Mouse (Mus musculus) MEL (cell line): Measurements from ENCODE around the gene Strbp. TPM values are rescaled to one million over a fixed set of nuclear protein-coding genes. Genes with fewer than 3 reads are reported as not detected.

Experiments
- DNase-seq: peaks from one replicate; pipeline ENCODE4 v3.0.0; 2011; ENCODE audit warnings: low read depth, low spot score
- H3K27ac ChIP-seq: 2 replicates; pipeline ENCODE4 v1.5.1; 2012; ENCODE audit warnings: low read depth, mild to moderate bottlenecking, control low read depth, low read length, moderate library complexity; ENCODE audit not compliant: control insufficient read depth
- H3K27me3 ChIP-seq, 2 experiments: fragments of 150-350 bp in 1 of 2; sonication (generic) in 1 of 2; 2 replicates each; pipeline ENCODE4 v1.6.1; 2012; ENCODE audit warnings: low read length in 2 of 2, mild to moderate bottlenecking in 2 of 2, improper control_type of control experiment in 1 of 2, moderate library complexity in 1 of 2; ENCODE audit not compliant: insufficient read depth in 2 of 2, control insufficient read depth in 1 of 2
- H3K36me3 ChIP-seq, 2 experiments: 2 replicates each; pipeline ENCODE4 v1.6.1; 2012 to 2014; ENCODE audit warnings: low read length in 2 of 2, improper control_type of control experiment in 1 of 2, inconsistent platforms in 1 of 2, mild to moderate bottlenecking in 1 of 2; ENCODE audit not compliant: insufficient read depth in 2 of 2, control insufficient read depth in 1 of 2
- H3K4me1 ChIP-seq, 2 experiments: fragments of 150-350 bp in 1 of 2; sonication (generic) in 1 of 2; 2 replicates each; pipeline ENCODE4 v1.6.1; 2012; ENCODE audit warnings: low read length in 2 of 2, improper control_type of control experiment in 1 of 2, mild to moderate bottlenecking in 1 of 2; ENCODE audit not compliant: insufficient read depth in 2 of 2, control insufficient read depth in 1 of 2
- H3K4me3 ChIP-seq, 2 experiments: fragments of 150-350 bp in 1 of 2; sonication (generic) in 1 of 2; 2 replicates each; pipeline ENCODE4 v1.5.1; 2012; ENCODE audit warnings: low read depth in 2 of 2, low read length in 2 of 2, mild to moderate bottlenecking in 2 of 2, moderate library complexity in 2 of 2, control low read depth in 1 of 2, improper control_type of control experiment in 1 of 2; ENCODE audit not compliant: control insufficient read depth in 1 of 2, insufficient read depth in 1 of 2
- H3K79me2 ChIP-seq: 2 replicates; pipeline ENCODE4 v1.6.1; 2012; ENCODE audit warnings: mild to moderate bottlenecking, low read length, moderate library complexity; ENCODE audit not compliant: control insufficient read depth, poor library complexity, insufficient read depth
- H3K9ac ChIP-seq: 2 replicates; pipeline ENCODE4 v1.6.1; 2012; ENCODE audit warnings: low read depth, mild to moderate bottlenecking, control low read depth, low read length, moderate library complexity; ENCODE audit not compliant: control insufficient read depth, poor library complexity, severe bottlenecking
- H3K9me3 ChIP-seq: fragments of 150-350 bp; sonication (generic); replicated peaks from 2 replicates; pipeline ENCODE4 v1.6.1; 2012; ENCODE audit warnings: mild to moderate bottlenecking, low read length, improper control_type of control experiment, moderate library complexity; ENCODE audit not compliant: insufficient read depth
- CTCF ChIP-seq, 3 experiments: IDR thresholded peaks in 2 of 3; conservative IDR thresholded peaks in 1 of 3; 2 replicates each; pipeline ENCODE4 v1.5.1; 2011 to 2012; ENCODE audit warnings: low read length in 3 of 3, low read depth in 2 of 3, mild to moderate bottlenecking in 2 of 3, improper control_type of control experiment in 1 of 3, inconsistent platforms in 1 of 3, mixed read lengths in 1 of 3, moderate library complexity in 1 of 3; ENCODE audit not compliant: control insufficient read depth in 1 of 3, insufficient read depth in 1 of 3, poor library complexity in 1 of 3, severe bottlenecking in 1 of 3
- E2F4 ChIP-seq: IDR thresholded peaks from 2 replicates; pipeline ENCODE4 v1.6.1; 2011; ENCODE audit warnings: low read depth, low read length, improper control_type of control experiment, borderline replicate concordance
- EP300 ChIP-seq, 2 experiments: IDR thresholded peaks; 2 replicates each; pipeline ENCODE4 v1.6.1; 2011; ENCODE audit warnings: improper control_type of control experiment in 2 of 2, low read length in 2 of 2, low read depth in 1 of 2, mild to moderate bottlenecking in 1 of 2
- HCFC1 ChIP-seq: IDR thresholded peaks from 2 replicates; pipeline ENCODE4 v1.6.1; 2012; ENCODE audit warnings: low read depth, mild to moderate bottlenecking, inconsistent platforms, low read length, improper control_type of control experiment, moderate library complexity
- MAFK ChIP-seq: IDR thresholded peaks from 2 replicates; pipeline ENCODE4 v1.6.1; 2011; ENCODE audit warnings: low read depth, mild to moderate bottlenecking, low read length, improper control_type of control experiment, borderline replicate concordance
- NELFE ChIP-seq: IDR thresholded peaks from 2 replicates; pipeline ENCODE4 v1.6.1; 2011; ENCODE audit warnings: low read depth, low read length, improper control_type of control experiment
- NRF1 ChIP-seq: IDR thresholded peaks from 2 replicates; pipeline ENCODE4 v1.6.1; 2014; ENCODE audit warnings: low read depth, mild to moderate bottlenecking, inconsistent platforms, low read length, improper control_type of control experiment, moderate library complexity; ENCODE audit not compliant: poor library complexity, insufficient read depth, severe bottlenecking
- TAL1 ChIP-seq: IDR thresholded peaks from 2 replicates; pipeline ENCODE4 v1.6.1; 2012; ENCODE audit warnings: mild to moderate bottlenecking, inconsistent platforms, low read length, moderate library complexity, mixed read lengths
- USF1 ChIP-seq: IDR thresholded peaks from 2 replicates; pipeline ENCODE4 v1.6.1; 2014; ENCODE audit warnings: low read depth, mild to moderate bottlenecking, inconsistent platforms, low read length, improper control_type of control experiment, moderate library complexity
- USF2 ChIP-seq, 2 experiments: IDR thresholded peaks; 2 replicates each; pipeline ENCODE4 v1.6.1; 2011 to 2012; ENCODE audit warnings: improper control_type of control experiment in 2 of 2, low read length in 2 of 2, borderline replicate concordance in 1 of 2, inconsistent platforms in 1 of 2, low read depth in 1 of 2, mild to moderate bottlenecking in 1 of 2; ENCODE audit not compliant: insufficient read depth in 1 of 2
- ZC3H11A ChIP-seq: IDR thresholded peaks from 2 replicates; pipeline ENCODE4 v1.6.1; 2012; ENCODE audit warnings: low read depth, mild to moderate bottlenecking, inconsistent platforms, low read length, improper control_type of control experiment
- ZMIZ1 ChIP-seq: IDR thresholded peaks from 2 replicates; pipeline ENCODE4 v1.6.1; 2012; ENCODE audit warnings: low read depth, mild to moderate bottlenecking, inconsistent platforms, low read length, improper control_type of control experiment, moderate library complexity
- ZNF384 ChIP-seq: IDR thresholded peaks from 2 replicates; pipeline ENCODE4 v1.6.1; 2012; ENCODE audit warnings: low read depth, mild to moderate bottlenecking, inconsistent platforms, low read length, improper control_type of control experiment
- polyA plus RNA-seq, 2 experiments: library from polyadenylated mRNA; stranded (reverse) in 1 of 2; unstranded in 1 of 2; fragments of >175 nt in 1 of 2; fragments of >200 nt in 1 of 2; gene quantifications; 2 replicates each; pipeline versions ENCODE4 v1.2.1 to v1.2.4; 2012; ENCODE audit warnings: low replicate concordance in 2 of 2, low read depth in 1 of 2; ENCODE audit not compliant: insufficient read length in 2 of 2, insufficient read depth in 1 of 2, missing spikeins in 1 of 2
- total RNA-seq: library from RNA; depleted of rRNA; stranded (reverse); fragments of 300-350 nt; gene quantifications from 2 replicates; pipeline ENCODE4 v1.2.3, GENCODE M21; 2012

Strbp gene
- total and polyA plus RNA-seq, 3 experiments: 30.6 to 123 (median 59.8) TPM

DNA sequence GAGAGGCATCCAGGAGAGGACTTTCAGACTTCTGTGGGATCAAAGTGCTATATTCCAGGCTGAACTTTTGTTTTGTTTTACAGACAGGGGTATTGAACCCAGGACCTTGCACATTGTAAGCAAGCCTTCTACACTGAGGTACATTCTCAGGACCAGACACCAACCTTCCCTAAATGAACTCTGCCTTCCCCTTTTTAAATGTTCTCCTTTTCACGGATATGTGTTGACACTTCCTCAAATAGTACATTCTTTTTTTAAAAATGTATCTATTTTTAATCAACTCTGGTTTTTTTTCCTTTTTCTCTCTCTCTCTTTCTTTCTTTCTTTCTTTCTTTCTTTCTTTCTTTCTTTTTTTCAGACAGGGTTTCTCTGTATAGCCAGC is 32.1 kb upstream of the Strbp start:
- H3K9me3 ChIP-seq: no peaks in the 10 kb centered on the region
- TF ChIP-seq CTCF (IDR thresholded peaks at IDR 0.05 in 2 of 3, conservative IDR thresholded peaks at IDR 0.05 in 1 of 3; ENCODE audit: control insufficient read depth in 1 of 3, insufficient read depth in 1 of 3, low read depth in 2 of 3, low read length in 3 of 3, poor library complexity in 1 of 3, severe bottlenecking in 1 of 3): no peak
- peak; percentile 63 for TF ChIP-seq ZNF384
- peak in 1 of 2 experiments; percentile 27; a peak in 1 of 4 replicates for TF ChIP-seq EP300 (IDR thresholded peaks at IDR 0.05; ENCODE audit: low read depth in 1 of 2, low read length in 2 of 2)
- no peak overlapping the region for H3K27ac ChIP-seq
- H3K27me3 ChIP-seq: no peaks in the 10 kb centered on the region; a peak in 1 of 4 replicates
- H3K4me1 ChIP-seq: peaks cover 0 to 12% of the 10 kb centered on the region in 2 experiments; a peak in 2 of 4 replicates
- DNase-seq: peak; percentile 73
- peaks cover 0 to 2% of the 10 kb centered on the region in 2 experiments; a peak in 1 of 4 replicates for H3K36me3 ChIP-seq
- no peak overlapping the region for H3K4me3 ChIP-seq
- no peaks in the 10 kb centered on the region for H3K79me2 ChIP-seq
- H3K9ac ChIP-seq: no peak overlapping the region

DNA sequence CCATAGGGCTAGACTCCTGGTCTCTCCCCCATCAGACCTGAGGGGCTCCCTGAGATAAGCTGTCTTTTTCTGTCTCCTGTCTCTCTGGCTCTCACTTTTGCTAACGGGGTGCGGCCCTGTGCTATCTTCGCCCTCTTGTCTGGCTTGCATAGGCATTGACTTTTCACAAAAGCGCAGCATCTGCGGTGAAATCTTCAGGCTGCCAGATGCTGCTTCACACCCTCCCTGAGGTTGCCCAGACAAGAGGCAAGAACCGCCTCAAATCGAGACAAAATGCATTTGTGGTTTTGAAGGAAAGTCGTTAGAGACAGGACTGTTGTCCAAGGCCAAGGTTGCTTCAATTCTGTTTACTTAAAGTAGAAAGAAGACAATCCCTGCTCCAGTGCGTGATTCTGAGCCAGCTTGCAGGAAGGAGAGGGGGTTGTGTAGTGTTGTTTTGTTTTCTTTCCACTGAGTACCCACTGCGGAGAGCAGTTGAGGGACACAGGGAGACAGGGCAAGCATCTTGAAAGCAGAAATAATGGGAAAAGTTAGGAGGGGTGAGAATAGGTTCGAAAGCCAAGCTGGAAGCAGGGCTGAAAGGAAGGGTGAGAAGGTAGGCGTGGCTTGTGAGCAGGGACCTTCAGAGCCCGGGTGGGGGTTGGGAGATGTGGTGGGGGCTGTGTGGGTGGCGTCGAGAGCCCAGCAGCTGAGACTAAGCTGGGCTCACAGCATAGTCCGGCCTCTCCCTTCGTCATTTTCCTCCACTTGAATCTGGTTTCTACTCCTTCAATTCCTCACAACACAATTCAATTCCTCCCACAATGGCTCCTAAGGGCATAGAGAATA is 31.5 kb upstream of the Strbp start:
- Histone ChIP-seq H3K4me3 (peak overlapping the region in 1 of 2 experiments; percentile 28; a peak in 2 of 4 replicates), H3K9ac (no peak overlapping the region), H3K36me3 (peaks cover 0 to 2% of the 10 kb centered on the region in 2 experiments; a peak in 1 of 4 replicates), H3K27ac (no peak overlapping the region), H3K27me3 (no peaks in the 10 kb centered on the region; a peak in 1 of 4 replicates), H3K79me2 (no peaks in the 10 kb centered on the region), H3K4me1 (peaks cover 0 to 12% of the 10 kb centered on the region in 2 experiments; a peak in 2 of 4 replicates), H3K9me3 (no peaks in the 10 kb centered on the region)
- DNase-seq: peak; percentile 37
- TF ChIP-seq ZMIZ1 (no peak), HCFC1 (no peak), USF2 (IDR thresholded peaks at IDR 0.05; ENCODE audit: borderline replicate concordance in 1 of 2, insufficient read depth in 1 of 2, low read depth in 1 of 2, low read length in 2 of 2) (no peak), MAFK (no peak), USF1 (no peak), ZC3H11A (no peak), TAL1 (no peak), E2F4 (no peak), NRF1 (no peak), NELFE (no peak)
